Mouse (Mus musculus) stomach, embryonic 16.5 days (tissue): ENCODE measurements at regions not wholly inside any gene's neighbourhood (a gene's known extent, or its start where the extent isn't known, plus 50 kb on each side); places are given as distances from the start of the nearest gene placed in this dataset.
"Not testable (repeated sequence)": the region's sequence is repeated elsewhere in the genome, so short reads cannot be mapped to it uniquely, and the experiment has no call there.

ENCODE experiments used
- ATAC-seq: fragments of 200-750 bp; cut with Nextera tagmentation; 2 replicates; pipeline ENCODE4 v1.8.0; 2017; ENCODE audit warnings: moderate number of reproducible peaks, moderate TSS enrichment; ENCODE audit not compliant: insufficient read depth, low FRiP score
- H3K27ac ChIP-seq: fragments of 300-500 bp; sonication (generic); 2 replicates; pipeline ENCODE4 v1.5.1; 2014; ENCODE audit warnings: low read length
- H3K27me3 ChIP-seq: fragments of 300-500 bp; sonication (generic); 2 replicates; pipeline ENCODE4 v1.6.1; 2014; ENCODE audit warnings: low read length, control low read depth, mixed read lengths; ENCODE audit not compliant: control insufficient read depth, insufficient read depth
- H3K36me3 ChIP-seq: fragments of 300-500 bp; sonication (generic); 2 replicates; pipeline ENCODE4 v1.6.1; 2014; ENCODE audit warnings: low read length; ENCODE audit not compliant: control insufficient read depth, insufficient read depth
- H3K4me1 ChIP-seq: fragments of 300-500 bp; sonication (generic); 2 replicates; pipeline ENCODE4 v1.6.1; 2014; ENCODE audit warnings: low read length, control low read depth, mixed read lengths; ENCODE audit not compliant: control insufficient read depth, insufficient read depth
- H3K4me2 ChIP-seq: fragments of 300-500 bp; sonication (generic); 2 replicates; pipeline ENCODE4 v1.6.1; 2014; ENCODE audit warnings: low read depth, low read length, mixed read lengths
- H3K4me3 ChIP-seq: fragments of 300-500 bp; sonication (generic); replicated peaks from 2 replicates; pipeline ENCODE4 v1.5.1; 2014; ENCODE audit warnings: mild to moderate bottlenecking, low read length
- H3K9ac ChIP-seq: fragments of 300-500 bp; sonication (generic); 2 replicates; pipeline ENCODE4 v1.6.1; 2014; ENCODE audit warnings: low read length
- H3K9me3 ChIP-seq: fragments of 300-500 bp; sonication (generic); replicated peaks from 2 replicates; pipeline ENCODE4 v1.6.1; 2016; ENCODE audit warnings: low read length, control low read depth; ENCODE audit not compliant: control insufficient read depth
- WGBS: fragments of 180-500 bp; shearing (Covaris S2); extraction: QIAGEN DNeasy Blood & Tissue Kit; methylation state at CpG from one replicate; pipeline ENCODE4 v1.1.7; 2014; 5-methylcytosine and 5-hydroxymethylcytosine counted together

- not testable (repeated sequence) for H3K4me2 ChIP-seq, H3K27me3 ChIP-seq, H3K9ac ChIP-seq, H3K9me3 ChIP-seq, H3K4me3 ChIP-seq, H3K27ac ChIP-seq, H3K4me1 ChIP-seq, H3K36me3 ChIP-seq, ATAC-seq
- WGBS = 43% methylated on average over 1 of the region's 1 CpGs
These were observed 603.4 kb downstream of the Nova1 start for GRCm38 (mm10) chr12:46215328-46215727.

- Histone ChIP-seq H3K9me3 (no peaks in the 10 kb centered on the region), H3K4me1 (no peaks in the 10 kb centered on the region), H3K9ac (no peak overlapping the region), H3K4me3 (no peak overlapping the region), H3K36me3 (no peaks in the 10 kb centered on the region), H3K27ac (no peak overlapping the region), H3K27me3 (no peaks in the 10 kb centered on the region), H3K4me2 (no peak overlapping the region)
- no peak for ATAC-seq
These were observed 619.7 kb downstream of the Nova1 start for GRCm38 (mm10) chr12:46199076-46199475.

GRCm38 (mm10) chr12:46197482-46198101, 621.1 kb downstream of the Nova1 start:
- Histone ChIP-seq H3K4me3 (no peak overlapping the region), H3K4me2 (no peak overlapping the region), H3K27ac (no peak overlapping the region), H3K36me3 (no peaks in the 10 kb centered on the region), H3K27me3 (no peaks in the 10 kb centered on the region), H3K9ac (no peak overlapping the region), H3K4me1 (no peaks in the 10 kb centered on the region), H3K9me3 (no peaks in the 10 kb centered on the region)
- ATAC-seq = no peak
- 21% methylated on average over 2 of the region's 2 CpGs for WGBS

GRCm38 (mm10) chr12:46194173-46194572, 624.6 kb downstream of the Nova1 start:
- no peak overlapping the region for H3K9ac ChIP-seq
- H3K36me3 ChIP-seq = no peaks in the 10 kb centered on the region
- H3K27ac ChIP-seq = no peak overlapping the region
- ATAC-seq = no peak
- no peak overlapping the region for H3K4me2 ChIP-seq
- no peaks in the 10 kb centered on the region for H3K27me3 ChIP-seq
- 87% methylated on average over 1 of the region's 1 CpGs for WGBS
- no peaks in the 10 kb centered on the region for H3K9me3 ChIP-seq
- no peaks in the 10 kb centered on the region for H3K4me1 ChIP-seq
- H3K4me3 ChIP-seq = no peak overlapping the region
